9 mouse cellular contexts compared by ENCODE assay signal in the genomic region with DNA sequence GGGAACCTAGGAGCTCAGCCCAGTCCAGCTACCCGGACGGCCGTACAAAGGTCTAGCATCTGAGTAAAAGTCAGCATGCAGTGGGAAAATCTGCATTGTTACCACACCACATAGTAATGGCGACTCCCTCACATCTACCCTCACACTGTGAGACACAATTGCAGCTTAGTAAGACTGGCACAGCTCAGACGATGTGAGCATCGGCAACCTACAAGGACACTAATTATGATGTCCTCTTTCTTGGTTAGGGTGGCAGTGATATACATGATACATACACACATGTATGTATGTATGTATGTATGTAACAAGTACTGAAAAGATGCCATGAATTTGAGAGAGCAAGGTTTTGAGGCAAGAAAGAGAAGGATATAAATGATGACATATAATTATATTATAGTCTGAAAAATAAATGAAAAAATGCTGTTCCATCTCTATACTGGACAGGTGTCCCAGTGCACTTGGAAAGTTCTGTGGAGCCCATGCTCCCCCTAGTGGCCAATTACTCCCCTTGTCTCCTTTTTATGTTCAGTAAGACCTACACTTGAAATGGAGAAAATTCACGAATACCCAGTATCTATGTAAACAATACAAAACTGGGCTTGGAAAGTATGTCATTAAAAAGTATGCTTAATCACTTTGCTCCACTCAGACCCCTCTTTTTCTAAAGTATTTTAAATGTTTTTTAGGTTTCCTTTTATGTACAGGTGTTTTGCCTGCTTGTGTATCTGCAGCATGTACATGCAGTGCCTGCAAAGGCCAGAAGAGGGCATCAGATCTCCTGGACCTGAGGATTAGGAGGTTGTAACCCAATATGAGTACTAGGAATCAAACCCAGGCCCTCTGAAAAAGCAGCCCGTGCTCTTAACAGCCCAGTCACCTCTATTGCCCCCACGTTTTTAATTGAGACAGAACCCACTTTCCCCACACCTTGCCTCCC. TPM values are rescaled to one million over a fixed set of nuclear protein-coding genes. Genes with fewer than 3 reads are reported as not detected.
DNase-seq lines count a peak whose midpoint lies in the region; ATAC-seq lines count a peak whose summit lies in the region.
"Had no signal": no experiment of that assay in that cellular context is flagged by ENCODE, and none has a peak within 500 bp of the region (broad histone marks: within the 10 kb centered on the region; RNA-seq: fewer than 3 reads in every experiment).

No protein-coding gene starts in this region.

- H3K9me3 ChIP-seq in hindbrain, embryonic 10.5 days, result no peaks in the 10 kb centered on the region
- H3K9me3 ChIP-seq in midbrain, embryonic 13.5 days, result no peaks in the 10 kb centered on the region
- H3K9me3 ChIP-seq: megakaryocyte, embryonic 14.5 days had no signal

- H3K27ac ChIP-seq in hindbrain, embryonic 10.5 days, result no peak overlapping the region
- no peak overlapping the region for H3K27ac ChIP-seq in midbrain, embryonic 13.5 days

- no peaks in the 10 kb centered on the region for H3K27me3 ChIP-seq in hindbrain, embryonic 10.5 days (ENCODE audit: insufficient read depth, poor library complexity, severe bottlenecking)
- H3K27me3 ChIP-seq in midbrain, embryonic 13.5 days, result no peaks in the 10 kb centered on the region
- H3K27me3 ChIP-seq: megakaryocyte, embryonic 14.5 days had no signal

- H3K4me1 ChIP-seq in hindbrain, embryonic 10.5 days (replicated peaks), result no peaks in the 10 kb centered on the region
- H3K4me1 ChIP-seq in midbrain, embryonic 13.5 days (replicated peaks), result no peaks in the 10 kb centered on the region

- H3K4me3 ChIP-seq in hindbrain, embryonic 10.5 days, result no peak overlapping the region
- no peak overlapping the region for H3K4me3 ChIP-seq in midbrain, embryonic 13.5 days (replicated peaks)
- H3K4me3 ChIP-seq: megakaryocyte, embryonic 14.5 days had no signal

- H3K4me2 ChIP-seq in midbrain, embryonic 13.5 days (replicated peaks), result no peak overlapping the region

- 87% methylated on average over 9 of the region's 9 CpGs for WGBS in hindbrain, embryonic 10.5 days
- WGBS in midbrain, embryonic 13.5 days, result 88% methylated on average over 9 of the region's 9 CpGs

- H3K9ac ChIP-seq in midbrain, embryonic 13.5 days (replicated peaks), result no peak overlapping the region

- peak; percentile 44 for DNase-seq in ovary, postnatal 14 days (ENCODE audit: low spot score)
- no peak for DNase-seq in ovary, postnatal 10 days (ENCODE audit: low spot score)
- DNase-seq in adrenal gland, postnatal 25 days, result peak; percentile 48
- DNase-seq in embryo, embryonic 9.5 days (ENCODE audit: extremely low spot score), result peak; percentile 49
- DNase-seq in hindbrain, embryonic 10.5 days (ENCODE audit: low spot score), result peak; percentile 47
- peak; percentile 14 to 57 for DNase-seq in layer of hippocampus, postnatal 25 days (ENCODE audit: extremely low spot score in 1 of 2, low spot score in 1 of 2)
- peak; percentile 21 to 67 for DNase-seq in thymus, postnatal 10 days (ENCODE audit: low spot score in 2 of 2)

- peaks cover 3% of the 10 kb centered on the region; the same call in 1 of the 2 replicates for H3K36me3 ChIP-seq in hindbrain, embryonic 10.5 days
- 0 out of 2 replicates have a peak, but pooled peaks cover 7% of the 10 kb centered on the region for H3K36me3 ChIP-seq in midbrain, embryonic 13.5 days

- ATAC-seq in midbrain, embryonic 13.5 days, result peak; percentile 80

RNA-seq across cellular contexts. Expression of gene Gtf3c3, which starts 57.5 kb away (rescaled TPM):
- total RNA-seq in adrenal gland, postnatal 25 days (2021), result 26.5 and 36.6 TPM in 2 replicates
- 28.1 and 29.3 TPM in 2 replicates for polyA plus RNA-seq in hindbrain, embryonic 10.5 days (2016; fragmentation: Nextera tagmentation; extraction: Ambion mirVana)
- total RNA-seq in layer of hippocampus, postnatal 25 days (2021), result 10 to 100 TPM; 24.7 to 27.2 TPM
- polyA plus RNA-seq in midbrain, embryonic 13.5 days (2015; fragmentation: Nextera tagmentation; extraction: Ambion mirVana), result 24.8 and 26.9 TPM in 2 replicates
